Mouse (Mus musculus): ENCODE data around the gene Ube2u. TPM values are rescaled to one million over a fixed set of nuclear protein-coding genes. Genes with fewer than 3 reads are reported as not detected.

Ube2u gene
- total RNA-seq, 2 experiments from 2014 or later, result not detected

DNA sequence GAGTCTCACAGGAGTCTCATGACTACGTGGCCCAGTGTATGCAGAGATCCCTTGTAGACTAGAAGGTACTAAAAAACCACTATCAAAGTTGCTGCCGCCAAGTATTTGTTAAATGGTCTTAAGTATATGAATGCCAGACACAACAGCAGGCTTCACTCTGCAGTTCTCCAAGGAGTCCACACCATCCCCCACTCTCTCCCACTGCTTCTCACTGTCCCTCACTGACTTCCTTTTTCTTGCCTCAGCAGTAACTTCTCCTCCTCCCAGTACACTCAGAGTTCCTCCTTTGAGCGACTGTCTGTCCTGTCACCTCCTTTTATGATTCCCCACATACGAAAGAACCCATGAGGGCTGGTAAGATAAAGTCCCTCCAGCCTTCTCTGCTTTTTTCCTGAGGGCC, 69.3 kb downstream of the Ube2u start:
- DNase-seq, result no peak

DNA sequence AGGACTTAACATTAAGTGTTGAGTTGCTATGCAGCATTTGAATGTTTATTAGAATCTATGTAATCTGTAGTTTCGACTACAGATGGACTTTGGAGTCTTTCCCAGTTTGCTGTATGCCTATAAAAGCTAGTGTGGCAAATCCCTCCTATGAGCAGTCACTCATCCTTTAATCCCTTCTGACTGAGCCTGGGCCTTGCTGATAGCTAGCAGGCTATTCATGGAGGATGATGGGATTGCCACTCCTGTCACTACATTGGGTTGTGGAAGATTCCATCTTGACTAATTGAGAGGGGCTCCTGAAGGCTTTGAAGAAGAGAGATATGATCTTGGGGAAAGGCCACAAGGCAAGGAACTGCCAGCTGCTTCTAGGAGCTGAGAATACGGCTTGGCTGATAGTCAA, 74.6 kb downstream of the Ube2u start:
- DNase-seq, result no peak

DNA sequence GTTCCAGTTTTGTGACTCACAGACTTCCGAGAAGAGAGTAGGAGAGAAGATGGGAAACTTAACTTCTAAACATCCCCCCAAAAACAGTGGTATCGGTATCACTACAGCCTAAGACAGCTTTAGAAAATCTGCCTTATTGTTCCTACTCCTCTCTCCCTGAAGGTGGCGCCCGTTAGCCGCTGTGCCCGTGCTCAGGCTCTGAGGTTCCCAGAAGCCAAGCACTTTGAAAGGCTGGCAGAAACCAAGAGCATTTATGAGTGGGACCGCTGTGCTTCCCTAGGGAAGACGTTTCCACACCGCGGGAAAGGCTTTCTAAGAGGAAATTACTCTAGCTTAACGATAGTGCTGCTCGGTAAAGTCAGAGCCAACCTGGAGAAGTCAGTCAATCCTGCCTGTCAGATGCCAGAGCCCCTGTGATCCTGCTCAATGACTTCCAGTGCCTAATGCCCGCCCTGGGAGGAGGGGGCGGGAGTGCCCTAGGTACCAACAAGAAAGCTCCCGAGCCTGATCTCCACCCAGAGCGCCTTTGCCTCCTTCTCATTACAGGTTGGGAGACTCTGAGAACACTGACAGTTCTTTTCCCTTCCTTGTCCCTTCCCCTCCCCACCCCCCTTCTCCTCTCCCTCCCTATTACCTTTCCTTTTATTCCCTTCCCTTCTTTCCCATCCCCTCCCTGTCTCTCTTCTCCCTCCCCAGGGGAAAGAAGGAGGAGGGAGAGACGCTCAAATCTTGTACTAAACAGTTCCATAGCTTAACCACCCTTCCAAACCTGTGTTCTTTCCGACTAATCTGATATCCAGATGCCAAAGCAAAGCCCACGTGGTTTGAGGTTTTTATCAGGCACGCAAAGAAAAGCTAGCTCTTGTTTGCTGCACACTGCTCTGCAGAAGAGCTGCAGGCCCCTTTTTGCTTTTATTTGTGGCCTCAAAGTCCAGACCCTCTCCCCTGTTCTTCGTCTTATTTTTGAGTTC, 109.9 kb downstream of the Ube2u start:
- DNase-seq, result peak; percentile 77 to 80

DNA sequence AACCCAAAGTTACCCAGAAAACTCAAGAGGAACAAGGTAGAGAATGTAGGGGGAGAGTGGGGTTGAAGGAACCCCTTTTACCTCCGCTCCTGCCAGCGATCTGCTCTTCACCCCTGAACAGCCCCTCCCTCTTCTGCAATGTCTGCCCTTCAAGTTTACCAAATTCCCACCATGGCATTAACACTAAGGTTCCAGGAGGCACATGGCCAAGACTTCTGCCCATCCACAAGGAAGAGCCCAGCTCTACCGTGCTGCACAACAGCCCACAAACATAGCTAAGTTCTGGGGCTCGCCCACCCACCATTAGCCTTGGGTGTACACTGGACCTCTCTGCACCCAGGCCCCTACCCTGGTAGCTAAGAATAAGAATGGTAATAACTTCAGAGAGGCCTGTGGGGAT, 117.1 kb downstream of the Ube2u start:
- DNase-seq, result no peak

DNA sequence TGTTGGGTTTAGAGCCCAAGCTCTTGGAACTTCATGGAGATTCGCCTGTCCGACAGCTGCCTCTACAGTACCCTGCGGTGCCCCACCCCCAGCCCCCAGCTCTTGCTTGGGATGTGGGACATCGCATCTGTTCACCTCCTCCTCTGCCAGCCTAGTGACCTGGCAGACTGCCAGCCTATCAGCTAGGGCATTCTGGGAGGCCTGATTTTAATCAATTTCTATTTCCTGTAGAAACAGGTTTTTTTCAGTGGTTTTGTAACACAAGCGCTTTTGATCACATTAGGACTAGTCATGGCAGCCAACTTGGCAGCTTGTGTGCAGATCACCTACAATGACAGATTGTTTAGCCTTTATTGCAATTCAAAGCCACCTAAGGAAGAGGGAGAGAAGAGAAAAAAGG, 118.0 kb downstream of the Ube2u start:
- peak; percentile 35 to 42 for DNase-seq

DNA sequence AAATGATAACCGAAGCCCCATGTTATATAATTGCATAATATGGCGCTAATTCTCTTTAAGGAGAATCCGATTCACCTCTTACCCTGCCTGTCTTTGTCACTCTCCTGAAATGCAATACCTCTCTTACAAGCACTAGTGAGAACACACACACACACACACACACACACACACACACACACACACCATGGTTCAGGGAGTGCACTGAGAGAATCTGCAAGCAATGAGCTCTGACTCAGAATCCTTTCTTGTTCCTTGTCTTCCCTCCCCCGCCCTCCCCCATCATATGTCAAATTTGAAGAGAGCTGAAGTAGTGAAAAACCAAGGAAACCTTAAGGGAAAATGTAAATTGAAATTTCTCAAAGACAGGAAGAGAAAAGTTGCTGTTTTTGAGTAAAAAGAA, 118.4 kb downstream of the Ube2u start:
- no peak for DNase-seq
